Mouse (Mus musculus) bone marrow macrophage, adult 2 months (primary cell): ENCODE data around the gene Itga2b.

ENCODE experiments used
- CTCF ChIP-seq: IDR thresholded peaks from 2 replicates; pipeline ENCODE4 v1.5.1; 2012; ENCODE audit warnings: low read depth, mild to moderate bottlenecking, low read length, moderate library complexity
- POLR2A ChIP-seq: IDR thresholded peaks from 2 replicates; pipeline ENCODE4 v1.6.1; 2012; ENCODE audit warnings: mild to moderate bottlenecking, low read depth, low read length, borderline replicate concordance

DNA sequence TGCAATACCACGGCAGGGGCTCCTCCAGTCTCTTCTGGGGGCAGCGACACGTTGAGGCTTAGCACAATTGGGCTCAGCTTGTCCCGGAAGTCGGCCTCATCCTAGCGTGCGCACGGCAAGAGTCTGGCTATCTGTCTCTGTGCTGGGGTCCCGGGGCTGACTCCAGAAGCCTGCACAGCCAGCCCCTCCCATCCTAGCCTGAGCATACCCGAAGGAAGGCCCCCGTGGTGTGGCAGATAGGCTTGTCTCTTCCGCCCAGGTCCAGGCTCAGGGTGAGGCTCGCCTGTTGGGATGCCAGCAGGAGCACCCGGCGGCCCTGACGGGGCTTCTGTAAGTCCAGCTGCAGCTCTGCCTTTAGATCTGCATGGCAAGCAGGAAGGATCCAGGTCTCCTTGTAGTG is 9.4 kb downstream of the Itga2b start:
- no peak for TF ChIP-seq CTCF
- no peak for TF ChIP-seq POLR2A
